Mouse (Mus musculus) small intestine, adult 2 months (tissue): ENCODE measurements at regions not wholly inside any gene's neighbourhood (a gene's known extent, or its start where the extent isn't known, plus 50 kb on each side); places are given as distances from the start of the nearest gene placed in this dataset.

Experiments used
- H3K27ac ChIP-seq: fragments of 200-500 bp; 2 replicates; pipeline ENCODE4 v1.5.1; 2012; ENCODE audit warnings: low read depth, low read length, control low read depth, inconsistent platforms; ENCODE audit not compliant: insufficient read depth
- H3K27me3 ChIP-seq: fragments of 200-500 bp; 2 replicates; pipeline ENCODE4 v1.6.1; 2012; ENCODE audit warnings: mild to moderate bottlenecking, moderate library complexity, low read length, inconsistent platforms; ENCODE audit not compliant: control insufficient read depth, insufficient read depth
- H3K36me3 ChIP-seq: fragments of 200-500 bp; 2 replicates; pipeline ENCODE4 v1.6.1; 2012; ENCODE audit warnings: mild to moderate bottlenecking, low read length, control low read depth, inconsistent platforms; ENCODE audit not compliant: control insufficient read depth, insufficient read depth
- H3K4me1 ChIP-seq: fragments of 200-500 bp; 2 replicates; pipeline ENCODE4 v1.6.1; 2012; ENCODE audit warnings: low read length, inconsistent platforms, mixed read lengths; ENCODE audit not compliant: control insufficient read depth, insufficient read depth, insufficient read length
- H3K4me3 ChIP-seq: fragments of 200-500 bp; 2 replicates; pipeline ENCODE4 v1.5.1; 2012; ENCODE audit warnings: low read depth, mild to moderate bottlenecking, control low read depth, inconsistent platforms, low read length, moderate library complexity
- CTCF ChIP-seq: fragments of 200-500 bp; IDR thresholded peaks from 2 replicates; pipeline ENCODE4 v1.5.1; 2012; ENCODE audit warnings: low read depth, mild to moderate bottlenecking, control low read depth, inconsistent platforms, low read length, moderate library complexity, mixed read lengths; ENCODE audit not compliant: insufficient replicate concordance, insufficient read length; ENCODE audit errors: extremely low read depth
- POLR2A ChIP-seq: fragments of 200-500 bp; IDR thresholded peaks from 2 replicates; pipeline ENCODE4 v1.6.1; 2012; ENCODE audit warnings: low read depth, mild to moderate bottlenecking, control low read depth, inconsistent platforms, low read length, moderate library complexity
- WGBS: fragments of 180-500 bp; shearing (Covaris S2); methylation state at CpG from one replicate; pipeline ENCODE4 v1.1.7; 2018; 5-methylcytosine and 5-hydroxymethylcytosine counted together

DNA sequence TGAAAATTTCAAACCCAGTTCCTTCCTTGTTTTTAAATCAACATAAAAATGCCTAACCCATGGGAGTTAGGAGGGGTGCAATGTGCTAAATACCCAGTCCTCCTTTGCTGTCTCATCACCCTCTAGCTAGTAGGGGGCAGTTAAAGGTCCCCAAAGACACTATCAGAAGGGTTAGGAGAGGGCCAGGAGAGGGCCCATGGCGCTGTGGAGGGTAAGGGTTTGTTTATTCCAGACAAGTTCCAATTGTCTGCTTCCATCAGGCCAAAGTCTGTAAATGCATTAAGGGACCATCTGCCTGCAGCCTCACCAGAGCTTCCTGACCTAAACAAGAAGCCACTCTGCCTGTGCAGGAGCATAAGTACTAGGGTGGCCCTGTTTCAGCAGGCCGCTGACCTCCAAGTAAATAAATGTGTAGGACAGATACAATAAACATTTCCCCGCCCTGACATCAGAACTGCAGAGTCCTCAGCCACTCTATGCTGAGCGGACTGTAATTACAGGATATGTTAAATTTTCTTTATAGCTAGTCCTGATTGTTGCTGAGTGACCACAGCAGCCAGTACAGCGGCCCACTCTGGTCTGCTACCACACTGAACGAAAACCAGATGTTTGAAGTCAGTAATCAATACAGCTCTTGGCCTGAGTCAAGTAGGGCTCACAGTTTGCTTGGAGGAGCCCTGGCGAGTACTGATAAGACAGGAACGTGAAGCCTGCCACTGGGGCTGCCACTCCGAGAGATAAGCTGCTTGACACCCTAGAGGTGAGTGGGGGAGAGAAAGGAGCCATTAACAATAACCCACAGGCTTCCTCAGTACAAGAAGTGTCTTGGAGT, 87.4 kb downstream of the Hlx start:
- 30% methylated on average over 9 of the region's 9 CpGs for WGBS
- no peak overlapping the region for H3K27ac ChIP-seq
- H3K36me3 ChIP-seq = no peaks in the 10 kb centered on the region
- TF ChIP-seq POLR2A = no peak
- TF ChIP-seq CTCF = no peak
- no peaks in the 10 kb centered on the region for H3K27me3 ChIP-seq
- no peaks in the 10 kb centered on the region for H3K4me1 ChIP-seq
- no peak overlapping the region for H3K4me3 ChIP-seq

GRCm38 (mm10) chr1:184630695-184631475, 101.5 kb downstream of the Hlx start:
- H3K27me3 ChIP-seq = no peaks in the 10 kb centered on the region
- no peaks in the 10 kb centered on the region for H3K36me3 ChIP-seq
- H3K4me1 ChIP-seq = no peaks in the 10 kb centered on the region
- no peak overlapping the region for H3K27ac ChIP-seq
- H3K4me3 ChIP-seq = no peak overlapping the region
- 73% methylated on average over 13 of the region's 13 CpGs for WGBS
- TF ChIP-seq CTCF (no peak), POLR2A (no peak)

- no peak for TF ChIP-seq POLR2A
- TF ChIP-seq CTCF = no peak
- H3K27ac ChIP-seq = no peak overlapping the region
- WGBS = 85% methylated on average over 9 of the region's 9 CpGs
- no peaks in the 10 kb centered on the region for H3K27me3 ChIP-seq
- no peak overlapping the region for H3K4me3 ChIP-seq
- no peaks in the 10 kb centered on the region for H3K4me1 ChIP-seq
- no peaks in the 10 kb centered on the region for H3K36me3 ChIP-seq
Observed at GRCm38 (mm10) chr1:184629194-184629593, 103.2 kb downstream of the Hlx start.

DNA sequence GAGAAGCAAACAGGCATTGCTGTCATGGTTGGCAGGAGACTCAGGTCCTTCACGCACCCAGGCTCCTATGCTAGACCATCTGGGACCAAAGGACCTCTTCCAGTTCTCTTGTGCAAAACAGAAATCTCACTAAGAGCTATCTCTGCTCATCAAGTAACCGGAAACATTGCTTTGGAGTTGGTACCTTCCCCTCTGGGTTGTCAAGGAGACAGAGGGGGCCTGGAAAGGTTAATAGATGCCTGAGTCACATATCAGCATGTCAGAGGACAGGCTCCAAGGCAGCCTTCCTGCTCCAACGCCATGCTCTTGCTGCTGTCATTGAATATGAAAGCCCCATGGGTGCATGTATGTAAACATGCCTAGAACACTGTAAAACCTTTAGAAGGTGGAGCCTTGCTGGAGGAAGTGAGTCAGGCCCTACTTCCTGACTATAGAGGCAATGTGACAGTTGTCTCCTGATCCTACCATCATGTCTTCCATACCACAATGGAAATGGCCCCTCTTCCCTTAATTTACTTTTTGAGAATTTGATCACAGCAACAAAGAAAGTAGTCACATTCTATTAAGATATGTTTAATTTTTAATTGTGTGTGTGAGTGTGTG, 103.8 kb downstream of the Hlx start:
- Histone ChIP-seq H3K27me3 (no peaks in the 10 kb centered on the region), H3K27ac (no peak overlapping the region), H3K4me3 (no peak overlapping the region), H3K4me1 (no peaks in the 10 kb centered on the region), H3K36me3 (no peaks in the 10 kb centered on the region)
- WGBS = 74% methylated on average over 3 of the region's 3 CpGs
- TF ChIP-seq POLR2A = no peak
- no peak for TF ChIP-seq CTCF

DNA sequence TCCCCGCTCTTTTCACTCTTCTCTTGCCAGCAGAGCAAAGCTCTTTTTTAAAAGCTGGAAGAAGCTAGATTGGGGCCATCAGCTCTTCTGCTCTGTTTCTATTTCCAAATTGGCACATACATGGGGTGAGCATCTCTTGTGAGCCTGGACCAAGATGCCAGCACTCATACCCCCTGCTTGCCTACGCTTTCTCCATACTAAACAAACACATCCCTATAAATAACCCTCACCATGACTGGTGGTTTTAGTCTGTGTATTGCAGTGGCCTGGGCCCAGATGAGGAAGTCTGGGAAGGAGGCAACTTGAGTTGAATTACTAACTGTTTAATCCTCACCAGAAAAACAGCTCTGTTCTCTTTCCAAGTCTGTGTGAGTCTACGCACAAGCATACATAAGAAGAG, 110.0 kb downstream of the Hlx start:
- Histone ChIP-seq H3K27me3 (no peaks in the 10 kb centered on the region), H3K36me3 (no peaks in the 10 kb centered on the region), H3K27ac (no peak overlapping the region), H3K4me3 (no peak overlapping the region), H3K4me1 (no peaks in the 10 kb centered on the region)
- WGBS = 68% methylated on average over 3 of the region's 3 CpGs
- no peak for TF ChIP-seq POLR2A
- TF ChIP-seq CTCF = no peak

DNA sequence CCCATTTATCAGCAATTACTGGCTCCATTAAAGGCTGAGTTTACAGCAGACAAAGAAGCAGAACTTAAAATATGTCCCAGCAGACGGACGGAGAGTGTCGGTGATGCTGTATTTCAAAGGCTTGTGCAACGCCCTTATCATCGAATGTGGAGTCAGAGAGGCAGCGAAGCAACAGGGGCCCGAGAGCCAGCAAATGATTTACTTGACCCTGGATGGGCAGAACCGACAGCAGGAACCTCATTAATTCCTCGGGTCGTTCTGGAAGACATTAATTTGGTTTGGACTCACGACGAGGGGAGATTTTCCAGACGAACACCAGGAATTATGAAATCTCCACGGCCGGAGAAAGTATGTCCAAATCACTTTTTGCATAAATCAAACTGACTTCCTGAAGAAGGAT, 110.5 kb downstream of the Hlx start:
- H3K27me3 ChIP-seq = no peaks in the 10 kb centered on the region
- no peaks in the 10 kb centered on the region for H3K36me3 ChIP-seq
- H3K27ac ChIP-seq = no peak overlapping the region
- no peak for TF ChIP-seq CTCF
- no peak for TF ChIP-seq POLR2A
- 41% methylated on average over 15 of the region's 15 CpGs for WGBS
- no peaks in the 10 kb centered on the region for H3K4me1 ChIP-seq
- H3K4me3 ChIP-seq = no peak overlapping the region

- Histone ChIP-seq H3K27me3 (no peaks in the 10 kb centered on the region), H3K4me1 (no peaks in the 10 kb centered on the region), H3K36me3 (no peaks in the 10 kb centered on the region), H3K4me3 (no peak overlapping the region), H3K27ac (no peak overlapping the region)
- WGBS = 75% methylated on average over 8 of the region's 8 CpGs
- TF ChIP-seq POLR2A (no peak), CTCF (no peak)
Observed at GRCm38 (mm10) chr1:184617853-184618454, 114.5 kb downstream of the Hlx start.
